Comparison of ENCODE assay signal across 13 mouse cellular contexts in genomic region chr6:58968272-58968671, GRCm38 (mm10). TPM values are rescaled to one million over a fixed set of nuclear protein-coding genes. Genes with fewer than 3 reads are reported as not detected.
DNase-seq lines count a peak whose midpoint lies in the region; ATAC-seq and TF ChIP-seq lines count a peak whose summit lies in the region.
"Had no signal": no experiment of that assay in that cellular context is flagged by ENCODE, and none has a peak within 500 bp of the region (broad histone marks: within the 10 kb centered on the region; RNA-seq: fewer than 3 reads in every experiment).

No protein-coding gene starts in this region.

- H3K36me3 ChIP-seq in heart, embryonic 11.5 days (ENCODE audit: control insufficient read depth, insufficient read depth, low read length), result no peaks in the 10 kb centered on the region
- peaks cover 8% of the 10 kb centered on the region for H3K36me3 ChIP-seq in small intestine, adult 2 months (ENCODE audit: control insufficient read depth, insufficient read depth, low read length)
- H3K36me3 ChIP-seq in hindbrain, embryonic 12.5 days, result no peaks in the 10 kb centered on the region
- H3K36me3 ChIP-seq: heart, embryonic 15.5 days; neural tube, embryonic 13.5 days had no signal

- ATAC-seq in heart, embryonic 11.5 days (replicated peaks; ENCODE audit: insufficient number of reproducible peaks, low FRiP score, low TSS enrichment), result no peak
- ATAC-seq in hindbrain, embryonic 12.5 days (ENCODE audit: low FRiP score), result no peak
- ATAC-seq: CD4-positive, CD25-positive, alpha-beta regulatory T cell, adult 4 months; inflammation-experienced regulatory T-cells, adult 6 months had no signal

- no peaks in the 10 kb centered on the region for H3K27me3 ChIP-seq in heart, embryonic 11.5 days (ENCODE audit: control insufficient read depth, insufficient read depth, low read length)
- H3K27me3 ChIP-seq in small intestine, adult 2 months (ENCODE audit: control insufficient read depth, insufficient read depth, low read length), result no peaks in the 10 kb centered on the region
- H3K27me3 ChIP-seq in hindbrain, embryonic 12.5 days, result no peaks in the 10 kb centered on the region
- H3K27me3 ChIP-seq: heart, embryonic 15.5 days; megakaryocyte, embryonic 14.5 days; neural tube, embryonic 13.5 days had no signal

- TF ChIP-seq CTCF in small intestine, adult 2 months (IDR thresholded peaks at IDR 0.05; ENCODE audit: extremely low read depth, insufficient read length, insufficient replicate concordance, low read depth, low read length), result no peak

- H3K4me1 ChIP-seq in heart, embryonic 11.5 days (ENCODE audit: control insufficient read depth, insufficient read depth, low read length), result no peaks in the 10 kb centered on the region
- peaks cover 8% of the 10 kb centered on the region; the same call in 1 of the 2 replicates for H3K4me1 ChIP-seq in small intestine, adult 2 months (ENCODE audit: control insufficient read depth, insufficient read depth, insufficient read length, low read length)
- H3K4me1 ChIP-seq in hindbrain, embryonic 12.5 days, result peaks cover 10% of the 10 kb centered on the region
- H3K4me1 ChIP-seq: megakaryocyte, embryonic 14.5 days had no signal

- H3K4me3 ChIP-seq in heart, embryonic 11.5 days (ENCODE audit: low read depth, low read length), result no peak overlapping the region
- H3K4me3 ChIP-seq in small intestine, adult 2 months (ENCODE audit: low read depth, low read length), result no peak overlapping the region
- no peak overlapping the region for H3K4me3 ChIP-seq in hindbrain, embryonic 12.5 days
- H3K4me3 ChIP-seq: heart, embryonic 15.5 days; megakaryocyte, embryonic 14.5 days; neural tube, embryonic 13.5 days had no signal

- no peak overlapping the region for H3K27ac ChIP-seq in heart, embryonic 11.5 days (ENCODE audit: low read depth, low read length)
- H3K27ac ChIP-seq in small intestine, adult 2 months (ENCODE audit: insufficient read depth, low read depth, low read length), result peak overlapping the region; percentile 77
- no peak overlapping the region for H3K27ac ChIP-seq in hindbrain, embryonic 12.5 days
- H3K27ac ChIP-seq: heart, embryonic 15.5 days; neural tube, embryonic 13.5 days had no signal

- peak; percentile 90 for DNase-seq in heart, adult 11 months
- peak; percentile 6 to 57 for DNase-seq in urinary bladder, postnatal 36 days (ENCODE audit: low spot score in 2 of 2)
- no peak for DNase-seq in urinary bladder, adult 2 months (ENCODE audit: low spot score)
- DNase-seq in fat pad, adult 2 months (ENCODE audit: extremely low read depth, low read depth, low spot score), result peak; percentile 46
- no peak for DNase-seq in left cerebral cortex, adult 18-20 months (ENCODE audit: low spot score in 2 of 2)

- TF ChIP-seq POLR2A in small intestine, adult 2 months (IDR thresholded peaks at IDR 0.05; ENCODE audit: low read depth, low read length), result no peak

- WGBS in heart, embryonic 11.5 days (ENCODE audit: insufficient replicate concordance), result 86% methylated on average over 3 of the region's 3 CpGs
- 19% methylated on average over 3 of the region's 3 CpGs for WGBS in small intestine, adult 2 months
- 93% methylated on average over 3 of the region's 3 CpGs for WGBS in hindbrain, embryonic 12.5 days

- H3K9ac ChIP-seq in heart, embryonic 11.5 days (ENCODE audit: low read depth, low read length), result no peak overlapping the region
- no peak overlapping the region for H3K9ac ChIP-seq in hindbrain, embryonic 12.5 days
- H3K9ac ChIP-seq: heart, embryonic 15.5 days; neural tube, embryonic 13.5 days had no signal

- no peak overlapping the region for H3K4me2 ChIP-seq in heart, embryonic 11.5 days
- H3K4me2 ChIP-seq in hindbrain, embryonic 12.5 days (replicated peaks), result no peak overlapping the region
- H3K4me2 ChIP-seq: heart, embryonic 15.5 days; neural tube, embryonic 13.5 days had no signal

- no peaks in the 10 kb centered on the region for H3K9me3 ChIP-seq in heart, embryonic 11.5 days (replicated peaks; ENCODE audit: control insufficient read depth, low read length)
- no peaks in the 10 kb centered on the region for H3K9me3 ChIP-seq in hindbrain, embryonic 12.5 days (replicated peaks)
- H3K9me3 ChIP-seq: heart, embryonic 15.5 days; neural tube, embryonic 13.5 days had no signal

RNA-seq across cellular contexts. Expression of gene Fam13a, which starts 56.1 kb away (rescaled TPM):
- polyA plus RNA-seq in heart, embryonic 11.5 days (2014; fragmentation: Nextera tagmentation; extraction: Ambion mirVana), result 6.7 and 10.2 TPM in 2 replicates
- 3.6 and 4.7 TPM in 2 replicates for polyA plus RNA-seq in urinary bladder, adult 2 months (2012; rRNA removed)
- 1.3 and 2.5 TPM in 2 replicates for polyA plus RNA-seq in small intestine, adult 2 months (2012; rRNA removed)
- polyA plus RNA-seq in hindbrain, embryonic 12.5 days (2016; fragmentation: Nextera tagmentation; extraction: Ambion mirVana), result 6.2 and 6.8 TPM in 2 replicates
- total RNA-seq in left cerebral cortex, adult 18-20 months (2021), result 10 to 100 TPM; 11.4 to 14.5 TPM

Comparison
In these comparisons a context has a peak if more than half of its experiments do, and no peak if none do; other contexts are left out.
1. DNase-seq: peak in heart, adult 11 months (single experiment), urinary bladder, postnatal 36 days (2 of 2) and fat pad, adult 2 months (single experiment); none in urinary bladder, adult 2 months (single experiment) and left cerebral cortex, adult 18-20 months (0 of 2).